ENCODE assay signal across 11 mouse cellular contexts in the genomic region with DNA sequence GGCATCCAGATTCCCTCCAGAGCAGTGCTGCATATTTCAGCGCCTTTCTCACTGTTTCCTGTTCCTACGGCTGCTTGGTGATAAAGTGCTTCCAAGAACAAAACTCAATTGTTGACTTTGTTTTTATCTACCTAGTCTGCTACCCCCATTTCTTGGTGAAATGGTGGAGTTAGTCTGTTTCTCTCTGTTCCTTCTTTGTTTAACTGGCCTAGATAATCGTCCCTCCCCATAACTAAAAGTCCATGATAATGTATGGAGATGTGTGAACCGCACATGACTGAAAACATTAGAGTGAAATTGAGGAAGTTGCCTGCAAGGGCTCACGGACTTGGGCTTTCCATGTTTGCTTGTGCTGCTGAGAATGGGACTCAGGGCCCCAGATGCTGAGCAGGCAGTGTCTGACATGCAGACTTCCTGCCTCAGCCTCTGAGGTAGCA. TPM values are rescaled to one million over a fixed set of nuclear protein-coding genes. Genes with fewer than 3 reads are reported as not detected.
A peak's percentile ranks its signal among the peaks of the same experiment; 100 is the strongest.
DNase-seq lines count a peak whose midpoint lies in the region; ATAC-seq and TF ChIP-seq lines count a peak whose summit lies in the region.
"Had no signal": no experiment of that assay in that cellular context is flagged by ENCODE, and none has a peak within 500 bp of the region (broad histone marks: within the 10 kb centered on the region; RNA-seq: fewer than 3 reads in every experiment).

No protein-coding gene starts in this region.

- H3K27ac ChIP-seq in lung, embryonic 14.5 days (ENCODE audit: low read depth): peak overlapping the region; percentile 7; the same call in 1 of the 2 replicates
- H3K27ac ChIP-seq in limb, embryonic 15.5 days: 0 out of 2 replicates have a peak overlapping the region, but pooled peaks have one; percentile 3
- no peak overlapping the region for H3K27ac ChIP-seq in midbrain, embryonic 14.5 days (replicated peaks; ENCODE audit: low read depth, low read length)
- H3K27ac ChIP-seq: hindbrain, embryonic 12.5 days had no signal

- H3K4me1 ChIP-seq in lung, embryonic 14.5 days (ENCODE audit: insufficient read depth): peaks cover 9% of the 10 kb centered on the region
- peaks cover 36% of the 10 kb centered on the region for H3K4me1 ChIP-seq in limb, embryonic 15.5 days
- peaks cover 20% of the 10 kb centered on the region for H3K4me1 ChIP-seq in midbrain, embryonic 14.5 days (ENCODE audit: control insufficient read depth, insufficient read depth, low read length)

- TF ChIP-seq CTCF in lung, embryonic 14.5 days (IDR thresholded peaks at IDR 0.05; ENCODE audit: low read depth): no peak

- no peak overlapping the region for H3K4me3 ChIP-seq in lung, embryonic 14.5 days (ENCODE audit: low read depth, low read length)
- no peak overlapping the region for H3K4me3 ChIP-seq in limb, embryonic 15.5 days
- no peak overlapping the region for H3K4me3 ChIP-seq in myocyte
- no peak overlapping the region for H3K4me3 ChIP-seq in midbrain, embryonic 14.5 days (replicated peaks; ENCODE audit: low read depth, low read length)
- H3K4me3 ChIP-seq: hindbrain, embryonic 12.5 days had no signal

- H3K79me2 ChIP-seq in myocyte (ENCODE audit: control insufficient read depth, insufficient read depth): peaks cover 66% of the 10 kb centered on the region

- H3ac ChIP-seq in myocyte (ENCODE audit: control insufficient read depth, insufficient read length): no peak overlapping the region

- H3K36me3 ChIP-seq in lung, embryonic 14.5 days (ENCODE audit: insufficient read depth): peaks cover 46% of the 10 kb centered on the region
- peaks cover 24% of the 10 kb centered on the region for H3K36me3 ChIP-seq in limb, embryonic 15.5 days
- H3K36me3 ChIP-seq in myocyte (ENCODE audit: control insufficient read depth, insufficient read depth): peaks cover 22% of the 10 kb centered on the region
- H3K36me3 ChIP-seq in midbrain, embryonic 14.5 days (ENCODE audit: control insufficient read depth, insufficient read depth, low read length): peaks cover 38% of the 10 kb centered on the region

- H3K9me3 ChIP-seq in lung, embryonic 14.5 days (ENCODE audit: low read depth, low read length): no peaks in the 10 kb centered on the region
- H3K9me3 ChIP-seq in limb, embryonic 15.5 days: no peaks in the 10 kb centered on the region
- no peaks in the 10 kb centered on the region for H3K9me3 ChIP-seq in midbrain, embryonic 14.5 days (ENCODE audit: control insufficient read depth, low read length)
- H3K9me3 ChIP-seq: hindbrain, embryonic 12.5 days had no signal

- no peak for TF ChIP-seq POLR2A in myocyte (IDR thresholded peaks at IDR 0.05; ENCODE audit: insufficient read length, low read depth)

- 60% methylated on average over 5 of the region's 5 CpGs for WGBS in lung, embryonic 14.5 days
- WGBS in limb, embryonic 15.5 days: 75% methylated on average over 5 of the region's 5 CpGs
- WGBS in midbrain, embryonic 14.5 days: 89% methylated on average over 5 of the region's 5 CpGs

- no peak for DNase-seq in lung, embryonic 14.5 days
- no peak for DNase-seq in lung, postnatal 25 days (ENCODE audit: low spot score)
- no peak for DNase-seq in gastrocnemius, adult 18-20 months (ENCODE audit: low spot score)
- no peak for DNase-seq in midbrain, embryonic 14.5 days
- DNase-seq: adrenal gland, postnatal 10 days; cerebellum, postnatal 10 days had no signal

- no peak for ATAC-seq in lung, embryonic 14.5 days (ENCODE audit: insufficient read depth)
- ATAC-seq in common myeloid progenitor, adult 5-6 weeks (replicated peaks; ENCODE audit: low read depth, poor library complexity, severe bottlenecking): peak; percentile 59
- no peak for ATAC-seq in limb, embryonic 15.5 days (ENCODE audit: insufficient number of reproducible peaks, low FRiP score, low TSS enrichment, low read depth)
- ATAC-seq in midbrain, embryonic 14.5 days (ENCODE audit: low FRiP score, low TSS enrichment): no peak

- no peak overlapping the region for H3K4me2 ChIP-seq in lung, embryonic 14.5 days
- H3K4me2 ChIP-seq in limb, embryonic 15.5 days: no peak overlapping the region
- H3K4me2 ChIP-seq in myocyte (ENCODE audit: low read depth): peak overlapping the region; percentile 79
- no peak overlapping the region for H3K4me2 ChIP-seq in midbrain, embryonic 14.5 days (ENCODE audit: low read length)
- H3K4me2 ChIP-seq: hindbrain, embryonic 12.5 days had no signal

- no peaks in the 10 kb centered on the region for H3K27me3 ChIP-seq in lung, embryonic 14.5 days (ENCODE audit: insufficient read depth, low read length)
- no peaks in the 10 kb centered on the region for H3K27me3 ChIP-seq in limb, embryonic 15.5 days
- H3K27me3 ChIP-seq in myocyte (ENCODE audit: control insufficient read depth, insufficient read depth, insufficient read length): no peaks in the 10 kb centered on the region
- H3K27me3 ChIP-seq in midbrain, embryonic 14.5 days (ENCODE audit: control insufficient read depth, insufficient read depth, low read length): no peaks in the 10 kb centered on the region
- H3K27me3 ChIP-seq: hindbrain, embryonic 12.5 days had no signal

- H3K9ac ChIP-seq in lung, embryonic 14.5 days: no peak overlapping the region
- H3K9ac ChIP-seq in limb, embryonic 15.5 days: no peak overlapping the region
- no peak overlapping the region for H3K9ac ChIP-seq in midbrain, embryonic 14.5 days (replicated peaks; ENCODE audit: low read length)
- H3K9ac ChIP-seq: hindbrain, embryonic 12.5 days had no signal

TF ChIP-seq in myocyte, 11 proteins besides CTCF, POLR2A, EP300 and RAD21:
- TF ChIP-seq USF1 (IDR thresholded peaks at IDR 0.05; ENCODE audit: low read depth): no peak

RNA-seq across cellular contexts. Expression of gene Bnip2, which starts 3.6 kb away (rescaled TPM):
- 129 and 139 TPM in 2 replicates for polyA plus RNA-seq in lung, embryonic 14.5 days (2014; fragmentation: Nextera tagmentation; extraction: Ambion mirVana)
- 127 and 129 TPM in 2 replicates for total RNA-seq in common myeloid progenitor, adult 5-6 weeks (2017)
- 106 and 117 TPM in 2 replicates for polyA plus RNA-seq in limb, embryonic 15.5 days (2015; fragmentation: Nextera tagmentation; extraction: Ambion mirVana)
- polyA plus RNA-seq in myocyte (2012; fragmentation: generic; extraction: Trizol): 96.8 TPM
- 10 to 100 TPM; 84.2 to 89.2 TPM for total RNA-seq in gastrocnemius, adult 18-20 months (2021)
- 74.8 and 92.8 TPM in 2 replicates for polyA plus RNA-seq in midbrain, embryonic 14.5 days (2014; fragmentation: Nextera tagmentation; extraction: Ambion mirVana)

RNA-seq across cellular contexts. Expression of gene Gtf2a2, which starts 19.5 kb away (rescaled TPM):
- polyA plus RNA-seq in lung, embryonic 14.5 days (2014; fragmentation: Nextera tagmentation; extraction: Ambion mirVana): 223 and 228 TPM in 2 replicates
- total RNA-seq in common myeloid progenitor, adult 5-6 weeks (2017): 119 and 156 TPM in 2 replicates
- polyA plus RNA-seq in limb, embryonic 15.5 days (2015; fragmentation: Nextera tagmentation; extraction: Ambion mirVana): 156 and 162 TPM in 2 replicates
- polyA plus RNA-seq in myocyte (2012; fragmentation: generic; extraction: Trizol): 71.1 TPM
- total RNA-seq in gastrocnemius, adult 18-20 months (2021): 10 to 100 TPM; 58.5 to 64.6 TPM
- 205 and 227 TPM in 2 replicates for polyA plus RNA-seq in midbrain, embryonic 14.5 days (2014; fragmentation: Nextera tagmentation; extraction: Ambion mirVana)

RNA-seq across cellular contexts. Expression of gene Gcnt3, which starts 45.0 kb away (rescaled TPM):
- polyA plus RNA-seq in lung, embryonic 14.5 days (2014; fragmentation: Nextera tagmentation; extraction: Ambion mirVana): 0.18 and 0.21 TPM in 2 replicates
- not detected in 2 replicates for total RNA-seq in common myeloid progenitor, adult 5-6 weeks (2017)
- polyA plus RNA-seq in limb, embryonic 15.5 days (2015; fragmentation: Nextera tagmentation; extraction: Ambion mirVana): 0.43 and 0.67 TPM in 2 replicates
- polyA plus RNA-seq in myocyte (2012; fragmentation: generic; extraction: Trizol): 0.05 TPM
- not detected for total RNA-seq in gastrocnemius, adult 18-20 months (2021)
- polyA plus RNA-seq in midbrain, embryonic 14.5 days (2014; fragmentation: Nextera tagmentation; extraction: Ambion mirVana): not detected in 2 replicates
- total RNA-seq: adrenal gland, postnatal 10 days had no signal
- polyA plus RNA-seq: hindbrain, embryonic 12.5 days; limb, embryonic 11.5 days had no signal
